Comparison of ENCODE assay signal across 24 mouse cellular contexts in genomic region chr4:33895046-33895445, GRCm38 (mm10). TPM values are rescaled to one million over a fixed set of nuclear protein-coding genes. Genes with fewer than 3 reads are reported as not detected.
DNase-seq lines count a peak whose midpoint lies in the region; ATAC-seq and TF ChIP-seq lines count a peak whose summit lies in the region.
"Had no signal": no experiment of that assay in that cellular context is flagged by ENCODE, and none has a peak within 500 bp of the region (broad histone marks: within the 10 kb centered on the region; RNA-seq: fewer than 3 reads in every experiment).

No protein-coding gene starts in this region.

- no peaks in the 10 kb centered on the region for H3K27me3 ChIP-seq in myocyte (ENCODE audit: control insufficient read depth, insufficient read depth, insufficient read length)
- H3K27me3 ChIP-seq in heart, embryonic 10.5 days (ENCODE audit: insufficient read depth, poor library complexity, severe bottlenecking), result 0 out of 2 replicates have a peak, but pooled peaks cover 3% of the 10 kb centered on the region

- no peak overlapping the region for H3K27ac ChIP-seq in heart, embryonic 10.5 days
- H3K27ac ChIP-seq: gastrocnemius, adult 2 months; heart, adult 2 months; hindbrain, embryonic 14.5 days; hindbrain, postnatal 0 days had no signal

- H3ac ChIP-seq in myocyte (ENCODE audit: control insufficient read depth, insufficient read length), result no peak overlapping the region

- WGBS in heart, embryonic 10.5 days, result 77% methylated on average over 8 of the region's 8 CpGs

- no peaks in the 10 kb centered on the region for H3K4me1 ChIP-seq in heart, embryonic 10.5 days

- peak overlapping the region; percentile 77 for H3K4me2 ChIP-seq in myocyte (ENCODE audit: low read depth)
- H3K4me2 ChIP-seq: heart, embryonic 11.5 days; hindbrain, embryonic 14.5 days had no signal

- H3K36me3 ChIP-seq in myocyte (ENCODE audit: control insufficient read depth, insufficient read depth), result no peaks in the 10 kb centered on the region
- H3K36me3 ChIP-seq in heart, embryonic 10.5 days, result no peaks in the 10 kb centered on the region

- TF ChIP-seq POLR2A in myocyte (IDR thresholded peaks at IDR 0.05; ENCODE audit: insufficient read length, low read depth), result no peak

- no peaks in the 10 kb centered on the region for H3K9me3 ChIP-seq in heart, embryonic 10.5 days

- ATAC-seq in granulocyte monocyte progenitor cell, adult 5-6 weeks (replicated peaks; ENCODE audit: poor library complexity, severe bottlenecking), result peak; percentile 93
- ATAC-seq: forebrain, embryonic 14.5 days; forebrain, postnatal 0 days; hindbrain, postnatal 0 days; inflammation-experienced regulatory T-cells, adult 6 months; intestine, embryonic 16.5 days had no signal

- no peaks in the 10 kb centered on the region for H3K79me2 ChIP-seq in myocyte (ENCODE audit: control insufficient read depth, insufficient read depth)

- peak; percentile 74 for DNase-seq in 3T3-L1 (ENCODE audit: low read depth, low spot score)
- DNase-seq in c-Kit-positive CD71-negative TER-119-negative erythroid progenitor cells, embryonic 14.5 days (ENCODE audit: low read depth), result peak; percentile 10
- DNase-seq in heart, embryonic 10.5 days (ENCODE audit: low spot score), result no peak
- no peak for DNase-seq in thymus, postnatal 0 days (ENCODE audit: low spot score)
- no peak for DNase-seq in right cerebral cortex, adult 2 months (ENCODE audit: low spot score in 2 of 2)
- DNase-seq: adrenal gland, adult 2 months; adrenal gland, postnatal 14 days; B cell, adult 2 months; cerebellum, adult 2 months; cerebellum, adult 9-11 months; cerebellum, postnatal 25 days; forebrain, postnatal 0 days; gastrocnemius, adult 2 months; gastrocnemius, postnatal 14 days; heart, adult 2 months had no signal

- H3K4me3 ChIP-seq in myocyte, result no peak overlapping the region
- no peak overlapping the region for H3K4me3 ChIP-seq in heart, embryonic 10.5 days
- H3K4me3 ChIP-seq: gastrocnemius, adult 2 months; heart, adult 2 months had no signal

TF ChIP-seq in myocyte, 11 proteins besides CTCF, POLR2A, EP300 and RAD21:
- no peak for TF ChIP-seq MAX (IDR thresholded peaks at IDR 0.05; ENCODE audit: low read depth)
- no peak for TF ChIP-seq USF1 (IDR thresholded peaks at IDR 0.05; ENCODE audit: low read depth)
- TF ChIP-seq MYOD1 (IDR thresholded peaks at IDR 0.05; ENCODE audit: control insufficient read depth in 1 of 3, insufficient read length in 2 of 3, low read depth in 2 of 3), result no peak
- no peak for TF ChIP-seq REST (IDR thresholded peaks at IDR 0.05; ENCODE audit: insufficient read depth, insufficient read length)
- TF ChIP-seq TCF3 (IDR thresholded peaks at IDR 0.05; ENCODE audit: insufficient read length, low read depth), result no peak

RNA-seq across cellular contexts. Expression of gene Cnr1, which starts 29.3 kb away (rescaled TPM):
- total RNA-seq in granulocyte monocyte progenitor cell, adult 5-6 weeks (2014; fragmentation: Nextera tagmentation), result not detected in 2 replicates
- not detected in 2 replicates for total RNA-seq in granulocyte monocyte progenitor cell, adult 5-6 weeks (2017)
- polyA plus RNA-seq in myocyte (2012; fragmentation: generic; extraction: Trizol), result 1.9 TPM
- polyA plus RNA-seq in heart, embryonic 10.5 days (2016; fragmentation: Nextera tagmentation; extraction: Ambion mirVana), result 0.52 and 1.6 TPM in 2 replicates
- 0.04 and 0.05 TPM in 2 replicates for polyA plus RNA-seq in thymus, postnatal 0 days (2015; fragmentation: Nextera tagmentation; extraction: Ambion mirVana)
- total RNA-seq: MEL had no signal
- polyA plus RNA-seq: inflammation-experienced regulatory T-cells, adult 6 months had no signal

Comparison
In these comparisons a context has a peak if more than half of its experiments do, and no peak if none do; other contexts are left out.
1. DNase-seq: peak in 3T3-L1 (single experiment) and c-Kit-positive CD71-negative TER-119-negative erythroid progenitor cells, embryonic 14.5 days (single experiment); none in heart, embryonic 10.5 days (single experiment), thymus, postnatal 0 days (single experiment) and right cerebral cortex, adult 2 months (0 of 2).